ENCODE assay signal across 11 mouse cellular contexts in genomic region chr14:120362409-120362992, GRCm38 (mm10).
DNase-seq lines count a peak whose midpoint lies in the region; ATAC-seq and TF ChIP-seq lines count a peak whose summit lies in the region.
"Had no signal": no experiment of that assay in that cellular context is flagged by ENCODE, and none has a peak within 500 bp of the region (broad histone marks: within the 10 kb centered on the region; RNA-seq: fewer than 3 reads in every experiment).

No protein-coding gene starts in this region.

- 67% methylated on average over 8 of the region's 8 CpGs for WGBS in forebrain, embryonic 13.5 days
- 56% methylated on average over 8 of the region's 8 CpGs for WGBS in forebrain, postnatal 0 days
- 37% methylated on average over 8 of the region's 8 CpGs for WGBS in lung, embryonic 15.5 days
- WGBS in intestine, postnatal 0 days, result 40% methylated on average over 8 of the region's 8 CpGs
- 38% methylated on average over 8 of the region's 8 CpGs for WGBS in stomach, postnatal 0 days

- 0 out of 2 replicates have a peak, but pooled peaks cover 3% of the 10 kb centered on the region for H3K9me3 ChIP-seq in forebrain, embryonic 13.5 days (replicated peaks)
- H3K9me3 ChIP-seq in forebrain, postnatal 0 days (ENCODE audit: low read length), result no peaks in the 10 kb centered on the region
- H3K9me3 ChIP-seq in lung, embryonic 15.5 days, result no peaks in the 10 kb centered on the region
- no peaks in the 10 kb centered on the region for H3K9me3 ChIP-seq in intestine, postnatal 0 days (ENCODE audit: control insufficient read depth)
- no peaks in the 10 kb centered on the region for H3K9me3 ChIP-seq in stomach, postnatal 0 days (ENCODE audit: control insufficient read depth, low read length)

- TF ChIP-seq CTCF in forebrain, postnatal 0 days (IDR thresholded peaks at IDR 0.05; ENCODE audit: low read depth), result no peak
- no peak for TF ChIP-seq CTCF in intestine, postnatal 0 days (IDR thresholded peaks at IDR 0.05; ENCODE audit: low read depth)
- no peak for TF ChIP-seq CTCF in stomach, postnatal 0 days (IDR thresholded peaks at IDR 0.05; ENCODE audit: low read depth)

- H3K4me2 ChIP-seq in forebrain, embryonic 13.5 days, result no peak overlapping the region
- no peak overlapping the region for H3K4me2 ChIP-seq in forebrain, postnatal 0 days (ENCODE audit: low read depth)
- H3K4me2 ChIP-seq in lung, embryonic 15.5 days, result 0 out of 2 replicates have a peak overlapping the region, but pooled peaks have one; percentile 5
- H3K4me2 ChIP-seq in intestine, postnatal 0 days (replicated peaks; ENCODE audit: low read depth), result no peak overlapping the region
- no peak overlapping the region for H3K4me2 ChIP-seq in stomach, postnatal 0 days (replicated peaks; ENCODE audit: low read depth)

- DNase-seq in forebrain, postnatal 0 days, result no peak
- no peak for DNase-seq in lung, postnatal 14 days
- no peak for DNase-seq in stomach, postnatal 0 days (ENCODE audit: low spot score)
- DNase-seq in ovary, postnatal 36 days (ENCODE audit: low spot score), result no peak
- no peak for DNase-seq in kidney, postnatal 25 days
- DNase-seq: gastrocnemius, postnatal 10 days; spleen, adult 18-20 months had no signal

- ATAC-seq in forebrain, embryonic 13.5 days, result peak; percentile 51; the same call in 1 of the 2 replicates
- no peak for ATAC-seq in forebrain, postnatal 0 days
- ATAC-seq in lung, embryonic 15.5 days (ENCODE audit: borderline replicate concordance, extremely low read depth, low FRiP score, low TSS enrichment), result peak; percentile 82
- no peak for ATAC-seq in intestine, postnatal 0 days
- ATAC-seq in stomach, postnatal 0 days (ENCODE audit: low FRiP score, low TSS enrichment), result peak; percentile 85

- no peak for TF ChIP-seq EP300 in stomach, postnatal 0 days (optimal IDR thresholded peaks at IDR 0.05)

- no peaks in the 10 kb centered on the region for H3K4me1 ChIP-seq in forebrain, embryonic 13.5 days
- H3K4me1 ChIP-seq in forebrain, postnatal 0 days (ENCODE audit: insufficient read depth), result no peaks in the 10 kb centered on the region
- peaks cover 10% of the 10 kb centered on the region for H3K4me1 ChIP-seq in lung, embryonic 15.5 days
- H3K4me1 ChIP-seq in intestine, postnatal 0 days (replicated peaks; ENCODE audit: control insufficient read depth, insufficient read depth, low read length), result peaks cover 8% of the 10 kb centered on the region; the same call in 1 of the 2 replicates
- peaks cover 3% of the 10 kb centered on the region; the same call in 1 of the 2 replicates for H3K4me1 ChIP-seq in stomach, postnatal 0 days (replicated peaks; ENCODE audit: control insufficient read depth, insufficient read depth)

- H3K9ac ChIP-seq in forebrain, embryonic 13.5 days, result no peak overlapping the region
- H3K9ac ChIP-seq in forebrain, postnatal 0 days, result no peak overlapping the region
- H3K9ac ChIP-seq in lung, embryonic 15.5 days, result no peak overlapping the region; the same call in 1 of the 2 replicates
- H3K9ac ChIP-seq in intestine, postnatal 0 days (ENCODE audit: low read depth, low read length), result no peak overlapping the region
- H3K9ac ChIP-seq in stomach, postnatal 0 days (ENCODE audit: low read length), result no peak overlapping the region

- no peak overlapping the region for H3K27ac ChIP-seq in forebrain, embryonic 13.5 days
- H3K27ac ChIP-seq in forebrain, postnatal 0 days (ENCODE audit: low read depth, low read length), result no peak overlapping the region
- H3K27ac ChIP-seq in lung, embryonic 15.5 days, result peak overlapping the region; percentile 41
- H3K27ac ChIP-seq in intestine, postnatal 0 days (ENCODE audit: low read depth, low read length), result 0 out of 2 replicates have a peak overlapping the region, but pooled peaks have one; percentile 35
- peak overlapping the region; percentile 61 for H3K27ac ChIP-seq in stomach, postnatal 0 days (replicated peaks)
- H3K27ac ChIP-seq: kidney, postnatal 0 days had no signal

- H3K27me3 ChIP-seq in forebrain, embryonic 13.5 days, result no peaks in the 10 kb centered on the region
- no peaks in the 10 kb centered on the region for H3K27me3 ChIP-seq in forebrain, postnatal 0 days (ENCODE audit: insufficient read depth, low read length)
- no peaks in the 10 kb centered on the region for H3K27me3 ChIP-seq in lung, embryonic 15.5 days
- H3K27me3 ChIP-seq in intestine, postnatal 0 days (replicated peaks; ENCODE audit: control insufficient read depth, insufficient read depth, low read length), result no peaks in the 10 kb centered on the region
- no peaks in the 10 kb centered on the region for H3K27me3 ChIP-seq in stomach, postnatal 0 days (ENCODE audit: control insufficient read depth, insufficient read depth, low read length)

- no peak overlapping the region for H3K4me3 ChIP-seq in forebrain, embryonic 13.5 days
- no peak overlapping the region for H3K4me3 ChIP-seq in forebrain, postnatal 0 days (ENCODE audit: low read depth, low read length)
- no peak overlapping the region for H3K4me3 ChIP-seq in lung, embryonic 15.5 days
- H3K4me3 ChIP-seq in intestine, postnatal 0 days (ENCODE audit: low read depth, low read length), result no peak overlapping the region
- no peak overlapping the region for H3K4me3 ChIP-seq in stomach, postnatal 0 days (ENCODE audit: low read depth, low read length)

- H3K36me3 ChIP-seq in forebrain, embryonic 13.5 days (ENCODE audit: poor library complexity, severe bottlenecking), result no peaks in the 10 kb centered on the region
- no peaks in the 10 kb centered on the region for H3K36me3 ChIP-seq in forebrain, postnatal 0 days (ENCODE audit: insufficient read depth)
- H3K36me3 ChIP-seq in lung, embryonic 15.5 days, result peaks cover 3% of the 10 kb centered on the region; the same call in 1 of the 2 replicates
- 0 out of 2 replicates have a peak, but pooled peaks cover 3% of the 10 kb centered on the region for H3K36me3 ChIP-seq in intestine, postnatal 0 days (ENCODE audit: control insufficient read depth, insufficient read depth)
- H3K36me3 ChIP-seq in stomach, postnatal 0 days (ENCODE audit: control insufficient read depth, insufficient read depth, low read length), result no peaks in the 10 kb centered on the region; the same call in 1 of the 2 replicates

Comparison
In these comparisons a context has a peak if more than half of its experiments do, and no peak if none do; other contexts are left out.
1. ATAC-seq: peak in forebrain, embryonic 13.5 days (single experiment), lung, embryonic 15.5 days (single experiment) and stomach, postnatal 0 days (single experiment); none in forebrain, postnatal 0 days (single experiment) and intestine, postnatal 0 days (single experiment).
2. H3K27ac ChIP-seq: peak in lung, embryonic 15.5 days (single experiment), intestine, postnatal 0 days (single experiment) and stomach, postnatal 0 days (single experiment); none in forebrain, embryonic 13.5 days (single experiment) and forebrain, postnatal 0 days (single experiment).